Mouse (Mus musculus): ENCODE measurements around the gene Mapk3. TPM values are rescaled to one million over a fixed set of nuclear protein-coding genes. Genes with fewer than 3 reads are reported as not detected.

Mapk3 gene
- total and polyA plus RNA-seq, 3 experiments: 22.4 to 48.5 (median 25.3) TPM

DNA sequence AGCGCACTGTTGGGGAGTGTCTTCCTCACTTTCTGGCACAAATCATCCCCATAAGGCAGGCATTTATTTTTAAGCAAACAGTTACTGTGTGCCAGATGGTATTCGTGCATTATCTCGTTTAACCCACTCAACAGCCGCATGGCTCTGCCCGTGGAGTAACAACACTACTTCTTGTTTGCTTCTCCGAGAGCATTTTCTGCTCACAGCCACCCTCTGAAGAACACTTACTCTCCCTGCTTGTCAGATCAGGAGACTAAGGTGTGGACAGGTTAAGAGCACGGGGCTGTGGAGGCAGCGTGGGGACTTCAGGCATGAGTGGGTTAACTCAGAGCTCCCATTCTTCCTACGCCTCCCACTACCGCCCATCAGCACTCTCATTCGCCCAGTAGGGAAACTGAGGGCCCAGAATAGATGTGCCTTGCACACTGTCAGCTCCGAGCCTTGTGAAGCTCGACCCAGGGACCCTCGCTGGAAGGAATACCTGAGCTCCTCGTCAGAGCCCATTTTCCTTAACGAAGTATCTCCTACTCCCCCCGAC is 3.1 kb downstream of the Mapk3 start:
- TF ChIP-seq ETS1 (conservative IDR thresholded peaks at IDR 0.05; ENCODE audit: low read depth, low read length) (no peak), UBTF (IDR thresholded peaks at IDR 0.05; ENCODE audit: low read depth, low read length) (no peak), POLR2A (IDR thresholded peaks at IDR 0.05; ENCODE audit: low read depth, low read length) (no peak), IRF4 (IDR thresholded peaks at IDR 0.05; ENCODE audit: low read depth, low read length) (no peak), TBP (conservative IDR thresholded peaks at IDR 0.05; ENCODE audit: low read depth, low read length) (no peak), NELFE (IDR thresholded peaks at IDR 0.05; ENCODE audit: low read depth, low read length) (no peak), JUN (IDR thresholded peaks at IDR 0.05; ENCODE audit: insufficient read depth, low read depth, low read length) (no peak), ZKSCAN1 (IDR thresholded peaks at IDR 0.05; ENCODE audit: borderline replicate concordance, low read depth, low read length) (no peak), KAT2A (IDR thresholded peaks at IDR 0.05; ENCODE audit: insufficient replicate concordance, low read length) (no peak), MAZ (IDR thresholded peaks at IDR 0.05; ENCODE audit: low read depth, low read length) (no peak), RAD21 (IDR thresholded peaks at IDR 0.05; ENCODE audit: low read depth, low read length) (no peak), HCFC1 (IDR thresholded peaks at IDR 0.05; ENCODE audit: low read depth, low read length) (no peak), ZMIZ1 (IDR thresholded peaks at IDR 0.05; ENCODE audit: low read depth, low read length) (no peak), TCF12 (IDR thresholded peaks at IDR 0.05; ENCODE audit: low read depth, low read length) (no peak)
- in situ Hi-C loops (cut with MboI; ENCODE audit: low pct_ligation_motif_present, low pct_unique_long_range_greater_than_20kb, low sequenced_read_pairs): no loop called here
- no peaks in the 10 kb centered on the region for H3K9me3 ChIP-seq (replicated peaks; ENCODE audit: low read length)

DNA sequence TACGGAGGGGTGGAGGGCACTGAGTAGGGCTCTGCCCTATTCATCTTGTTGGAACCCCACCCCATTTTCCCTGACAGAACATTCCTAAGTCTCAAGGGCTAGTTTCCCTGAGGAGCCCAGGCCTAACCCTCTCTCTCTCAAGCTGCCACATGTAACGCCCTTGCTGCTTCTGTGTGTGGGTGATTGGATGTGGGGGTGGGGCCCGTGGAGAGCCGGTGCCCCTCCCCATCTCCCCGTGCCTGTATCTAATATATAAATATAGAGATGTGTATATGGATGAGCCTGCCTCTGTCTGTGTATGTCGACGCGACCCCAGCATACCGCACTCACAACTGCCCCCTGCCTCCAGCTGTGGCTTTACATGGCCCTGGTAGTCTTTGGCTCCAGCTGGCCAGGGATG is 6.1 kb downstream of the Mapk3 start:
- H3K79me2 ChIP-seq (replicated peaks; ENCODE audit: control insufficient read depth, extremely low read depth, insufficient read depth, poor library complexity, severe bottlenecking): no peaks in the 10 kb centered on the region
- H3K36me3 ChIP-seq (replicated peaks in 1 of 2; ENCODE audit: control insufficient read depth in 1 of 2, insufficient read depth in 1 of 2, low read length in 1 of 2): peaks cover 33 to 83% of the 10 kb centered on the region in 2 experiments
- no peaks in the 10 kb centered on the region for H3K27me3 ChIP-seq (replicated peaks)
- DNase-seq (ENCODE audit: extremely low read depth): no peak
- in situ Hi-C loops (cut with MboI; ENCODE audit: low pct_ligation_motif_present, low pct_unique_long_range_greater_than_20kb, low sequenced_read_pairs): no loop called here
- dilution Hi-C loops (cut with MboI; ENCODE audit: extremely low pct_ligation_motif_present, extremely low pct_unique_long_range_greater_than_20kb, low sequenced_read_pairs): no loop called here
- peaks cover 4 to 27% of the 10 kb centered on the region in 2 experiments for H3K4me1 ChIP-seq (ENCODE audit: control insufficient read depth in 1 of 2, insufficient read depth in 2 of 2)
- H3K4me2 ChIP-seq (ENCODE audit: insufficient read depth, low read depth, poor library complexity, severe bottlenecking): no peak overlapping the region
- no peak for TF ChIP-seq NELFE (IDR thresholded peaks at IDR 0.05; ENCODE audit: low read depth, low read length)
- TF ChIP-seq POLR2A (IDR thresholded peaks at IDR 0.05; ENCODE audit: low read depth, low read length): no peak
- TF ChIP-seq ZC3H11A (IDR thresholded peaks at IDR 0.05; ENCODE audit: low read depth, low read length): no peak
- H3K9me3 ChIP-seq (replicated peaks; ENCODE audit: low read length): no peaks in the 10 kb centered on the region
- no peak overlapping the region for H3K9ac ChIP-seq (ENCODE audit: insufficient read depth, low read depth)
- no peak overlapping the region for H3K27ac ChIP-seq (ENCODE audit: insufficient read depth, low read depth)
- H3K4me3 ChIP-seq (replicated peaks in 1 of 3; ENCODE audit: low read depth in 2 of 3, low read length in 2 of 3, poor library complexity in 1 of 3): no peak overlapping the region

More for the DNA sequence above, 3.1 kb downstream of the Mapk3 start:
- H3K27me3 ChIP-seq (replicated peaks): no peaks in the 10 kb centered on the region
- no peak overlapping the region for H3K9ac ChIP-seq (ENCODE audit: insufficient read depth, low read depth)
- no peaks in the 10 kb centered on the region for H3K79me2 ChIP-seq (replicated peaks; ENCODE audit: control insufficient read depth, extremely low read depth, insufficient read depth, poor library complexity, severe bottlenecking)
- H3K4me3 ChIP-seq (replicated peaks in 1 of 3; ENCODE audit: low read depth in 2 of 3, low read length in 2 of 3, poor library complexity in 1 of 3): no peak overlapping the region
- no peak overlapping the region for H3K27ac ChIP-seq (ENCODE audit: insufficient read depth, low read depth)
- peaks cover 31 to 57% of the 10 kb centered on the region in 2 experiments for H3K36me3 ChIP-seq (replicated peaks in 1 of 2; ENCODE audit: control insufficient read depth in 1 of 2, insufficient read depth in 1 of 2, low read length in 1 of 2)
- H3K4me1 ChIP-seq (ENCODE audit: control insufficient read depth in 1 of 2, insufficient read depth in 2 of 2): peaks cover 8 to 44% of the 10 kb centered on the region in 2 experiments
- DNase-seq (ENCODE audit: extremely low read depth): no peak
- no peak overlapping the region for H3K4me2 ChIP-seq (ENCODE audit: insufficient read depth, low read depth, poor library complexity, severe bottlenecking)
- dilution Hi-C loops (cut with MboI; ENCODE audit: extremely low pct_ligation_motif_present, extremely low pct_unique_long_range_greater_than_20kb, low sequenced_read_pairs): no loop called here
